Mouse (Mus musculus): Measurements from ENCODE around the gene Rilp. TPM values are rescaled to one million over a fixed set of nuclear protein-coding genes. Genes with fewer than 3 reads are reported as not detected.
A peak's percentile ranks its signal among the peaks of the same experiment; 100 is the strongest.

Rilp gene
- polyA plus RNA-seq, 1 experiment from 2014 or later, result 1.3 TPM

GRCm38 (mm10) chr11:75465051-75465450 lies 44.8 kb upstream of the Rilp start:
- H3K36me3 ChIP-seq (ENCODE audit: control insufficient read depth, insufficient read depth), result peaks cover 8% of the 10 kb centered on the region
- no peak for ATAC-seq
- WGBS, result 88% methylated on average over 6 of the region's 6 CpGs
- H3K4me2 ChIP-seq (ENCODE audit: low read length), result no peak overlapping the region
- H3K4me1 ChIP-seq (replicated peaks; ENCODE audit: control insufficient read depth, insufficient read depth, low read length), result peaks cover 22% of the 10 kb centered on the region
- no peak overlapping the region for H3K4me3 ChIP-seq (replicated peaks; ENCODE audit: low read length)
- H3K27ac ChIP-seq (ENCODE audit: low read length), result no peak overlapping the region
- 0 out of 2 replicates have a peak, but pooled peaks cover 4% of the 10 kb centered on the region for H3K27me3 ChIP-seq (replicated peaks; ENCODE audit: control insufficient read depth, insufficient read depth, low read length)
- no peak overlapping the region for H3K9ac ChIP-seq (replicated peaks; ENCODE audit: low read depth, low read length)
- H3K9me3 ChIP-seq (ENCODE audit: control insufficient read depth, low read length), result peaks cover 4% of the 10 kb centered on the region

DNA sequence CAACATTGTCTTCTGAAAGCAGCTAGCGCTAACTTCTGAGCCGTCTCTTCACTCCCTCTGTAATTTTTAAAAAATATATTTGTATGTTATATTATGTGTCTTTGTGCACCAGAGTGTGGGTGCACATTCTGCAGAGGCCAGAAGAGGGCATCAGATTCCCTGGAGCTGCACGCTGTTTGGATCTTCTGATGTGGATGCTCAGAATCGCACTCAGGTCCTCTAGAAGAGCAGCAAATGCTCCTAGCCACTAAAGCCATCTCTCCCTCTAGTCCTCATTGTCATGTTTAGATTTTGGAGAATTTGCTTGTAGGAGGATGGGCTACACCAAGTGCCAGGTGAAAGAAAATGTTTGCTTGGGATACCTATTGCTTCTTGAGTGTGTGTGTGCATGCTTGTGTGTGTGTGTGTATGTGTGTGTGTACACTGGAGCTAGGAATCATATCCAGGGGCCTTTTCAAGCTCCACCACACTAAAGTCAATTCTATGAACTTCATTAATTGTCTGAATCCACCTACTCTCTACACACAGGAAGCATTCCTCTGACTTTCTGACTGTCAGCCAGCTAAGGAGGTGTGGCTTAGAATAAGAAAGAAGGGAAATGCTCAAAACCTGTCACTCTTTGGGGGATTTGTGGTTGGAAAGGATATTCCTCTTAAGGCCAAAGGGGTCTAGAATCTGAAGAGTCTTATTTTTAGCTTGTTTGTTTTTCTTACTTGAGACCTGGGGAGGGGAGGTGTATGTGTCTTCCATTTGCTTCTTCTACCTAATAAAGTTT lies 43.0 kb upstream of the Rilp start:
- no peak overlapping the region for H3K4me2 ChIP-seq (ENCODE audit: low read length)
- H3K36me3 ChIP-seq (ENCODE audit: control insufficient read depth, insufficient read depth), result peaks cover 8% of the 10 kb centered on the region
- ATAC-seq, result no peak
- 0 out of 2 replicates have a peak, but pooled peaks cover 4% of the 10 kb centered on the region for H3K27me3 ChIP-seq (replicated peaks; ENCODE audit: control insufficient read depth, insufficient read depth, low read length)
- H3K4me3 ChIP-seq (replicated peaks; ENCODE audit: low read length), result no peak overlapping the region
- 96% methylated on average over 4 of the region's 4 CpGs for WGBS
- H3K4me1 ChIP-seq (replicated peaks; ENCODE audit: control insufficient read depth, insufficient read depth, low read length), result peaks cover 15% of the 10 kb centered on the region
- no peak overlapping the region for H3K9ac ChIP-seq (replicated peaks; ENCODE audit: low read depth, low read length)
- H3K9me3 ChIP-seq (ENCODE audit: control insufficient read depth, low read length), result peaks cover 4% of the 10 kb centered on the region
- no peak overlapping the region for H3K27ac ChIP-seq (ENCODE audit: low read length)

DNA sequence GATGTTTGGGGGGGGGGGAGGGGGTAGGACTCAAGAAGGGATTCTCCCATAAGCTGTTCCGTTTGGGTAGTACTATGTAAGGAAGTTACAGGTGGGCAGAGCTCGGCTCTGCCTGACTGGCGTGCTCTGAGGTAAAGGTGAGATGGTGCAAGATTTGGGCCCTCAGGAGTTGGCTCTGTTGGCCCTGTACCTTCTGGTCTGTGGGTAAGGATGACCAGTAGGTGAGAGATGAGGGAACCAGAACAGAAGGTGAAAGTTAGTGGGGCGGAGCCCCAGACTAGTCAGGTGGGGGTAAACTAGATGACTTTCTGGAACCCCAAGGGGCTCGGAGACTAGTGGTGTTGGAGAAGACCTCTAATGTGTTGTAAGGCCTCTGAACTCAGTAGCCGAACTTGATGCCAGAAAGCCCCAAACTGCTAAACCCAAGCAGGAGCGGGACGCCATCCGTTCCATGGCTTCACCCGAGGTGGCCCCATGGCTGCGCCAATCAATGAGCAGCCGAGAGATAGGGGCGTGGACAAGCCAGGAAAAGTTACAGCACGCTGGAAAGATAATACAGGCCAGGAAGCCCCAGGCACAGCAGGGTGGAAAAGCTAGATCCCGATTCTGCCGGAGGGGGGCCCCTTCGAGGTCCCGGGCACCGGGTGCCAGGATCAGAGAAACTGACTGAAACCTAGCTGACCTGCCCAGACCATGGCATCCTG lies 42.2 kb upstream of the Rilp start:
- Histone ChIP-seq H3K9me3 (ENCODE audit: control insufficient read depth, low read length) (peaks cover 4% of the 10 kb centered on the region), H3K9ac (replicated peaks; ENCODE audit: low read depth, low read length) (peak overlapping the region; percentile 41; the same call in 1 of the 2 replicates), H3K4me1 (replicated peaks; ENCODE audit: control insufficient read depth, insufficient read depth, low read length) (peaks cover 7% of the 10 kb centered on the region), H3K4me2 (ENCODE audit: low read length) (peak overlapping the region; percentile 46), H3K36me3 (ENCODE audit: control insufficient read depth, insufficient read depth) (peaks cover 8% of the 10 kb centered on the region), H3K4me3 (replicated peaks; ENCODE audit: low read length) (peak overlapping the region; percentile 19), H3K27me3 (replicated peaks; ENCODE audit: control insufficient read depth, insufficient read depth, low read length) (0 out of 2 replicates have a peak, but pooled peaks cover 4% of the 10 kb centered on the region), H3K27ac (ENCODE audit: low read length) (no peak overlapping the region)
- 21% methylated on average over 19 of the region's 19 CpGs for WGBS
- ATAC-seq, result no peak

GRCm38 (mm10) chr11:75468410-75468809 lies 41.5 kb upstream of the Rilp start:
- H3K27ac ChIP-seq (ENCODE audit: low read length), result no peak overlapping the region
- H3K36me3 ChIP-seq (ENCODE audit: control insufficient read depth, insufficient read depth), result peaks cover 8% of the 10 kb centered on the region
- H3K4me3 ChIP-seq (replicated peaks; ENCODE audit: low read length), result no peak overlapping the region
- 0 out of 2 replicates have a peak, but pooled peaks cover 2% of the 10 kb centered on the region for H3K27me3 ChIP-seq (replicated peaks; ENCODE audit: control insufficient read depth, insufficient read depth, low read length)
- peak overlapping the region; percentile 46 for H3K4me2 ChIP-seq (ENCODE audit: low read length)
- no peak overlapping the region for H3K9ac ChIP-seq (replicated peaks; ENCODE audit: low read depth, low read length)
- ATAC-seq, result no peak
- H3K4me1 ChIP-seq (replicated peaks; ENCODE audit: control insufficient read depth, insufficient read depth, low read length), result peaks cover 3% of the 10 kb centered on the region
- H3K9me3 ChIP-seq (ENCODE audit: control insufficient read depth, low read length), result peaks cover 4% of the 10 kb centered on the region
- 69% methylated on average over 7 of the region's 7 CpGs for WGBS

DNA sequence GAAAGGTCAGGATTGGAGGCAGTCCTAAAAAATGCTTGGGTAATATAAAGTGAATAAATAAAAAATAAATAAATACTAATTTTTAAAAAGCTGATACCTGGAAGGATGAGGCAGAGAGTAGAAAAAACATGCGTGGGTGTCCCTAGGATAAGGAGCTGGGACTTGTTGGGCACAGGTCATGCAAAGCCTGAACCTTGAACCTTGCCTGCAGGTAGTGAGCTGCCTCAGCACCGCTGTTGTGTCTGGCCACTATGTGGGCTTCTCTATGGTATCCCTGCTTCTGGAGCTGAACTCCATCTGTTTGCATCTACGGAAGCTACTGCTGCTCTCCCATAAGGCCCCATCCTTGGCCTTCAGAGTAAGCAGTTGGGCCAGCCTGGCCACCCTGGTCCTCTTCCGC lies 40.6 kb upstream of the Rilp start:
- H3K4me3 ChIP-seq (replicated peaks; ENCODE audit: low read length), result no peak overlapping the region
- WGBS, result 94% methylated on average over 4 of the region's 4 CpGs
- no peak overlapping the region for H3K27ac ChIP-seq (ENCODE audit: low read length)
- ATAC-seq, result no peak
- H3K4me1 ChIP-seq (replicated peaks; ENCODE audit: control insufficient read depth, insufficient read depth, low read length), result peaks cover 3% of the 10 kb centered on the region
- H3K4me2 ChIP-seq (ENCODE audit: low read length), result no peak overlapping the region
- H3K9me3 ChIP-seq (ENCODE audit: control insufficient read depth, low read length), result peaks cover 4% of the 10 kb centered on the region
- H3K9ac ChIP-seq (replicated peaks; ENCODE audit: low read depth, low read length), result no peak overlapping the region
- H3K36me3 ChIP-seq (ENCODE audit: control insufficient read depth, insufficient read depth), result peaks cover 8% of the 10 kb centered on the region
- H3K27me3 ChIP-seq (replicated peaks; ENCODE audit: control insufficient read depth, insufficient read depth, low read length), result no peaks in the 10 kb centered on the region

GRCm38 (mm10) chr11:75470675-75471074 lies 39.2 kb upstream of the Rilp start:
- Histone ChIP-seq H3K36me3 (ENCODE audit: control insufficient read depth, insufficient read depth) (peaks cover 2% of the 10 kb centered on the region; the same call in 1 of the 2 replicates), H3K27ac (ENCODE audit: low read length) (no peak overlapping the region)
- 79% methylated on average over 3 of the region's 3 CpGs for WGBS

DNA sequence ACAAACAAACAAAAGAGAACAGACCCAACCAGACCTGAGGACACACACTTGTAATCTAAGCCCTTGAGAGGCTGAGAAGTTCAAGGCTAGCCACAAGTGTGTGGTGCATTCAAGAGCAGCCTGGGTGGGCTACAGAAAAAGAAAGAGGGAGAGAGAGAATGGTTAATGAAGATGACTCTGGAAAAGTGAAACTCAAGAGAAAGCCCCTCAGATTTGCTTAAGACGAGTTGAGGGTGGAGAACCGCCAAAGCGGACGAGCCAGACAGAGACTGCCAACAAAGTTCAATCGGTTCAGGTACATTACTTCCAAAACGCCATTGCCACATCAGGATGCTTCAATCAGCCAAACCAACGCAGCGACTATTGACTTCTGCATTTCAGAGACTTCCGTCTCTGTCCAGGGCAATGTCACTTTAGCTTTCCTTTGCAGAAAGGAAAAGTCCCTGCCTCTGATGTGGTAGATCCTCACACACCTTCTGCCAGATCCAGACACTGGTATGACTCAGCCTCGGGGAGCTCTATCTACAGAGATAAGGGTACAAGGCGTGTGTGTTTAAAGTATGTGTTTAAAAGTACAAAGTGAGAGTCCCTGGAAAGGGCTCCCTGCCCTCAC lies 37.3 kb upstream of the Rilp start:
- peaks cover 3% of the 10 kb centered on the region; the same call in 1 of the 2 replicates for H3K27me3 ChIP-seq (replicated peaks; ENCODE audit: control insufficient read depth, insufficient read depth, low read length)
- H3K4me3 ChIP-seq (replicated peaks; ENCODE audit: low read length), result no peak overlapping the region
- peaks cover 3% of the 10 kb centered on the region for H3K4me1 ChIP-seq (replicated peaks; ENCODE audit: control insufficient read depth, insufficient read depth, low read length)
- H3K36me3 ChIP-seq (ENCODE audit: control insufficient read depth, insufficient read depth), result no peaks in the 10 kb centered on the region
- H3K9me3 ChIP-seq (ENCODE audit: control insufficient read depth, low read length), result no peaks in the 10 kb centered on the region
- ATAC-seq, result no peak
- H3K4me2 ChIP-seq (ENCODE audit: low read length), result no peak overlapping the region
- H3K9ac ChIP-seq (replicated peaks; ENCODE audit: low read depth, low read length), result no peak overlapping the region
- H3K27ac ChIP-seq (ENCODE audit: low read length), result no peak overlapping the region
- WGBS, result 86% methylated on average over 11 of the region's 11 CpGs

More at GRCm38 (mm10) chr11:75470675-75471074, 39.2 kb upstream of the Rilp start:
- H3K9me3 ChIP-seq (ENCODE audit: control insufficient read depth, low read length), result peaks cover 4% of the 10 kb centered on the region
- no peak overlapping the region for H3K9ac ChIP-seq (replicated peaks; ENCODE audit: low read depth, low read length)
- ATAC-seq, result no peak
- H3K4me3 ChIP-seq (replicated peaks; ENCODE audit: low read length), result no peak overlapping the region
- no peak overlapping the region for H3K4me2 ChIP-seq (ENCODE audit: low read length)
- H3K27me3 ChIP-seq (replicated peaks; ENCODE audit: control insufficient read depth, insufficient read depth, low read length), result no peaks in the 10 kb centered on the region; the same call in 1 of the 2 replicates
- H3K4me1 ChIP-seq (replicated peaks; ENCODE audit: control insufficient read depth, insufficient read depth, low read length), result peaks cover 3% of the 10 kb centered on the region

GRCm38 (mm10) chr11:75473376-75473775 lies 36.5 kb upstream of the Rilp start:
- H3K27ac ChIP-seq (ENCODE audit: low read length), result no peak overlapping the region
- H3K27me3 ChIP-seq (replicated peaks; ENCODE audit: control insufficient read depth, insufficient read depth, low read length), result peaks cover 3% of the 10 kb centered on the region; the same call in 1 of the 2 replicates
- H3K4me3 ChIP-seq (replicated peaks; ENCODE audit: low read length), result no peak overlapping the region
- no peak overlapping the region for H3K9ac ChIP-seq (replicated peaks; ENCODE audit: low read depth, low read length)
- ATAC-seq, result no peak
- H3K36me3 ChIP-seq (ENCODE audit: control insufficient read depth, insufficient read depth), result no peaks in the 10 kb centered on the region
- H3K4me1 ChIP-seq (replicated peaks; ENCODE audit: control insufficient read depth, insufficient read depth, low read length), result no peaks in the 10 kb centered on the region
- no peaks in the 10 kb centered on the region for H3K9me3 ChIP-seq (ENCODE audit: control insufficient read depth, low read length)
- 59% methylated on average over 7 of the region's 7 CpGs for WGBS
- H3K4me2 ChIP-seq (ENCODE audit: low read length), result no peak overlapping the region

DNA sequence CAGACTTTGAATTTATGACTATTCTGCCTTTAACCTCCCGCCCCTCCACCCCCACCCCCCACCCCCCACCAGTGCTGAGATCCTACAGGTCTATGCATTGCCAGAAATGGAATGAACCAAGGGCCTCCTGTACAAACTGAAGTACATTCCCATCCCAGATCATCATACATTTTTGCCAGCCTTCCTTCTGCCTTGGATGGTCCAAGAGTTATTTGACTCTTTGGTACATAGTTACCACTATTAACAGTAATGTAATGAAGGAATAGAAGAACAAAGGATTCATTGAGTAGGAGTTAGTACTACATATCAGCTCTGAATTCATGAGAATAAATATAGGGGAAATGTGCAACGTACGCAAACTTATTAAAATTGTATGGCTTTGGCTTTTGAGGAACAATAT lies 23.7 kb upstream of the Rilp start:
- Histone ChIP-seq H3K27me3 (replicated peaks; ENCODE audit: control insufficient read depth, insufficient read depth, low read length) (peaks cover 2% of the 10 kb centered on the region; the same call in 1 of the 2 replicates), H3K36me3 (ENCODE audit: control insufficient read depth, insufficient read depth) (peaks cover 12% of the 10 kb centered on the region), H3K4me1 (replicated peaks; ENCODE audit: control insufficient read depth, insufficient read depth, low read length) (peaks cover 9% of the 10 kb centered on the region), H3K9me3 (ENCODE audit: control insufficient read depth, low read length) (no peaks in the 10 kb centered on the region), H3K4me3 (replicated peaks; ENCODE audit: low read length) (peak overlapping the region; percentile 91), H3K27ac (ENCODE audit: low read length) (no peak overlapping the region), H3K9ac (replicated peaks; ENCODE audit: low read depth, low read length) (no peak overlapping the region), H3K4me2 (ENCODE audit: low read length) (peak overlapping the region; percentile 24)
- 27% methylated on average over 3 of the region's 3 CpGs for WGBS
- ATAC-seq, result peak; percentile 51
